Mouse (Mus musculus) embryonic facial prominence, embryonic 14.5 days (tissue): ENCODE data around the gene Mroh3. TPM values are rescaled to one million over a fixed set of nuclear protein-coding genes. Genes with fewer than 3 reads are reported as not detected.
A peak's percentile ranks its signal among the peaks of the same experiment; 100 is the strongest.

ENCODE experiments used
- ATAC-seq: fragments of 200-750 bp; cut with Nextera tagmentation; 2 replicates; pipeline ENCODE4 v1.8.0; 2017; ENCODE audit warnings: low read depth, moderate number of reproducible peaks, moderate TSS enrichment
- DNase-seq: peaks from one replicate; pipeline ENCODE4 v3.0.0-alpha.2; 2015; ENCODE audit warnings: low spot score
- H3K27ac ChIP-seq: fragments of 300-500 bp; sonication (generic); replicated peaks from 2 replicates; pipeline ENCODE4 v1.5.1; 2014; ENCODE audit warnings: low read depth, mild to moderate bottlenecking, low read length, moderate library complexity
- H3K27me3 ChIP-seq: fragments of 300-500 bp; sonication (generic); replicated peaks from 2 replicates; pipeline ENCODE4 v1.6.1; 2014; ENCODE audit warnings: low read length; ENCODE audit not compliant: control insufficient read depth, insufficient read depth
- H3K36me3 ChIP-seq: fragments of 300-500 bp; sonication (generic); 2 replicates; pipeline ENCODE4 v1.6.1; 2014; ENCODE audit warnings: low read length, mixed read lengths; ENCODE audit not compliant: control insufficient read depth, insufficient read depth
- H3K4me1 ChIP-seq: fragments of 300-500 bp; sonication (generic); 2 replicates; pipeline ENCODE4 v1.6.1; 2014; ENCODE audit warnings: antibody characterized with exemption, low read length; ENCODE audit not compliant: control insufficient read depth, insufficient read depth
- H3K4me2 ChIP-seq: fragments of 300-500 bp; sonication (generic); 2 replicates; pipeline ENCODE4 v1.6.1; 2014; ENCODE audit warnings: low read depth, mild to moderate bottlenecking, low read length, moderate library complexity, mixed read lengths
- H3K4me3 ChIP-seq: fragments of 300-500 bp; sonication (generic); 2 replicates; pipeline ENCODE4 v1.5.1; 2014; ENCODE audit warnings: low read depth, mild to moderate bottlenecking, low read length
- H3K9ac ChIP-seq: fragments of 300-500 bp; sonication (generic); 2 replicates; pipeline ENCODE4 v1.6.1; 2014; ENCODE audit warnings: low read depth, mild to moderate bottlenecking, low read length, moderate library complexity, mixed read lengths
- H3K9me3 ChIP-seq: fragments of 300-500 bp; sonication (generic); 2 replicates; pipeline ENCODE4 v1.6.1; 2016; ENCODE audit warnings: low read length; ENCODE audit not compliant: control insufficient read depth
- WGBS: fragments of 180-500 bp; shearing (Covaris S2); extraction: QIAGEN DNeasy Blood & Tissue Kit; methylation state at CpG from one replicate; pipeline ENCODE4 v1.1.7; 2014; 5-methylcytosine and 5-hydroxymethylcytosine counted together
- polyA plus RNA-seq: library from polyadenylated mRNA; unstranded; fragments of >200 nt; fragmentation: Nextera tagmentation; extraction: Ambion mirVana; gene quantifications from 2 replicates; pipeline ENCODE4 v1.2.1, GENCODE M21; 2014

Gene Mroh3
- polyA plus RNA-seq, 1 experiment from 2014 or later: not detected

- Histone ChIP-seq H3K9me3 (no peaks in the 10 kb centered on the region), H3K4me2 (peak overlapping the region; percentile 72), H3K36me3 (no peaks in the 10 kb centered on the region), H3K27ac (peak overlapping the region; percentile 28), H3K27me3 (no peaks in the 10 kb centered on the region), H3K4me1 (peaks cover 49% of the 10 kb centered on the region), H3K9ac (peak overlapping the region; percentile 61), H3K4me3 (peak overlapping the region; percentile 45)
- DNase-seq (no peak), ATAC-seq (no peak)
- 1% methylated on average over 23 of the region's 23 CpGs for WGBS
Observed at GRCm38 (mm10) chr1:136232986-136233790, 20.6 kb upstream of the Mroh3 start.

- H3K9ac ChIP-seq: peak overlapping the region; percentile 61
- H3K4me2 ChIP-seq: peak overlapping the region; percentile 72
- H3K9me3 ChIP-seq: no peaks in the 10 kb centered on the region
- peaks cover 56% of the 10 kb centered on the region for H3K4me1 ChIP-seq
- no peaks in the 10 kb centered on the region for H3K36me3 ChIP-seq
- H3K4me3 ChIP-seq: peak overlapping the region; percentile 45
- peak overlapping the region; percentile 28 for H3K27ac ChIP-seq
- WGBS: 4% methylated on average over 9 of the region's 9 CpGs
- H3K27me3 ChIP-seq: no peaks in the 10 kb centered on the region
- ATAC-seq: no peak
- DNase-seq: no peak
Observed at GRCm38 (mm10) chr1:136232285-136232926, 19.8 kb upstream of the Mroh3 start.

- no peaks in the 10 kb centered on the region for H3K9me3 ChIP-seq
- DNase-seq: no peak
- 11% methylated on average over 6 of the region's 6 CpGs for WGBS
- H3K36me3 ChIP-seq: 0 out of 2 replicates have a peak, but pooled peaks cover 5% of the 10 kb centered on the region
- peak overlapping the region; percentile 32 for H3K9ac ChIP-seq
- peak overlapping the region; percentile 28 for H3K27ac ChIP-seq
- ATAC-seq: peak; percentile 13; the same call in 1 of the 2 replicates
- peak overlapping the region; percentile 45 for H3K4me3 ChIP-seq
- peaks cover 56% of the 10 kb centered on the region for H3K4me1 ChIP-seq
- peak overlapping the region; percentile 72 for H3K4me2 ChIP-seq
- H3K27me3 ChIP-seq: no peaks in the 10 kb centered on the region
Observed at GRCm38 (mm10) chr1:136231596-136231995, 19.0 kb upstream of the Mroh3 start.

- Histone ChIP-seq H3K36me3 (peaks cover 12% of the 10 kb centered on the region), H3K9ac (peak overlapping the region; percentile 32), H3K4me2 (peak overlapping the region; percentile 72), H3K27ac (peak overlapping the region; percentile 28), H3K4me3 (peak overlapping the region; percentile 20; the same call in 1 of the 2 replicates), H3K4me1 (peaks cover 56% of the 10 kb centered on the region), H3K27me3 (no peaks in the 10 kb centered on the region), H3K9me3 (no peaks in the 10 kb centered on the region)
- DNase-seq (peak; percentile 82), ATAC-seq (peak; percentile 47; the same call in 1 of the 2 replicates)
- 27% methylated on average over 11 of the region's 11 CpGs for WGBS
Observed at GRCm38 (mm10) chr1:136230201-136230600, 17.6 kb upstream of the Mroh3 start.

GRCm38 (mm10) chr1:136229040-136229373, 16.4 kb upstream of the Mroh3 start:
- peak overlapping the region; percentile 28; the same call in 1 of the 2 replicates for H3K9ac ChIP-seq
- peak overlapping the region; percentile 72 for H3K4me2 ChIP-seq
- peaks cover 21% of the 10 kb centered on the region for H3K36me3 ChIP-seq
- WGBS: 19% methylated on average over 6 of the region's 6 CpGs
- H3K27me3 ChIP-seq: no peaks in the 10 kb centered on the region
- H3K9me3 ChIP-seq: no peaks in the 10 kb centered on the region
- ATAC-seq (no peak), DNase-seq (no peak)
- no peak overlapping the region for H3K4me3 ChIP-seq
- no peak overlapping the region for H3K27ac ChIP-seq
- H3K4me1 ChIP-seq: peaks cover 56% of the 10 kb centered on the region

- peak overlapping the region; percentile 72 for H3K4me2 ChIP-seq
- no peak for ATAC-seq
- H3K27me3 ChIP-seq: no peaks in the 10 kb centered on the region
- H3K4me3 ChIP-seq: no peak overlapping the region
- H3K9me3 ChIP-seq: no peaks in the 10 kb centered on the region
- H3K36me3 ChIP-seq: peaks cover 21% of the 10 kb centered on the region
- H3K9ac ChIP-seq: peak overlapping the region; percentile 28; the same call in 1 of the 2 replicates
- 16% methylated on average over 13 of the region's 13 CpGs for WGBS
- peaks cover 56% of the 10 kb centered on the region for H3K4me1 ChIP-seq
- no peak for DNase-seq
- H3K27ac ChIP-seq: no peak overlapping the region
Observed at GRCm38 (mm10) chr1:136228328-136229039, 15.9 kb upstream of the Mroh3 start.

GRCm38 (mm10) chr1:136227870-136228269, 15.2 kb upstream of the Mroh3 start:
- Histone ChIP-seq H3K36me3 (peaks cover 24% of the 10 kb centered on the region), H3K27me3 (no peaks in the 10 kb centered on the region), H3K9me3 (no peaks in the 10 kb centered on the region), H3K4me3 (no peak overlapping the region), H3K27ac (no peak overlapping the region), H3K4me2 (peak overlapping the region; percentile 72; the same call in 1 of the 2 replicates), H3K4me1 (peaks cover 51% of the 10 kb centered on the region), H3K9ac (no peak overlapping the region)
- DNase-seq: no peak
- 79% methylated on average over 4 of the region's 4 CpGs for WGBS
- ATAC-seq: no peak

GRCm38 (mm10) chr1:136226626-136227025, 14.0 kb upstream of the Mroh3 start:
- no peak overlapping the region for H3K27ac ChIP-seq
- WGBS: 92% methylated on average over 8 of the region's 8 CpGs
- ATAC-seq (no peak), DNase-seq (no peak)
- H3K36me3 ChIP-seq: peaks cover 28% of the 10 kb centered on the region
- no peak overlapping the region for H3K9ac ChIP-seq
- H3K27me3 ChIP-seq: no peaks in the 10 kb centered on the region
- no peak overlapping the region for H3K4me3 ChIP-seq
- no peak overlapping the region for H3K4me2 ChIP-seq
- no peaks in the 10 kb centered on the region for H3K9me3 ChIP-seq
- peaks cover 42% of the 10 kb centered on the region for H3K4me1 ChIP-seq
